Mouse (Mus musculus) common myeloid progenitor, adult 5-6 weeks (primary cell): ENCODE data around the gene Ghrl. TPM values are rescaled to one million over a fixed set of nuclear protein-coding genes. Genes with fewer than 3 reads are reported as not detected.
"Not testable (repeated sequence)": the region's sequence is repeated elsewhere in the genome, so short reads cannot be mapped to it uniquely, and the experiment has no call there.

ENCODE experiments used
- ATAC-seq: replicated peaks from 2 replicates; pipeline ENCODE4 v1.8.0; 2016; ENCODE audit warnings: low read depth, mild to moderate bottlenecking, moderate TSS enrichment, inconsistent platforms; ENCODE audit not compliant: poor library complexity, severe bottlenecking
- total RNA-seq: library from RNA; stranded (forward); fragments of 200-1000, 187-1606 nt; gene quantifications from 2 replicates; pipeline ENCODE4 v1.2.3, GENCODE M21; 2017

Ghrl gene
- total RNA-seq, 1 experiment from 2014 or later: not detected

DNA sequence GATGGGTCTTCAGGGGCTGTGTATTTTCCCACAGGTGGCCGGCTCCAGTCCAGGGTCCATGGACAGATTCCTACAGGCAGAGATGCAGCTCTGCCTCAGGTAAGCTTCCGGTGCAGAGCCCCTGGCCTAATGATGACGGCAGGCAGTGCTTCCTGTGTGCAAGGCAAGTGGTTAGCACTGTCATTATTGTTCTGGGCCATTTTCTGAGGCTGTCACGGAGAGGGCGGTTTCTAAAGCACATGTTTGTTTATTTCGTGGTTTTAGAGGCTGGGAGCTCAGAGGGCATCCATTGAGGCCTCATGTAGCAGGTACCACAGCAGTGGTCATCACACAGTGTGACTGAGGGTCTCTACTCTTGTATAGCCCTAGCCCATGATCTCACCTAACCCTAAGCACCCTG lies 46.7 kb downstream of the Ghrl start:
- ATAC-seq: no peak

DNA sequence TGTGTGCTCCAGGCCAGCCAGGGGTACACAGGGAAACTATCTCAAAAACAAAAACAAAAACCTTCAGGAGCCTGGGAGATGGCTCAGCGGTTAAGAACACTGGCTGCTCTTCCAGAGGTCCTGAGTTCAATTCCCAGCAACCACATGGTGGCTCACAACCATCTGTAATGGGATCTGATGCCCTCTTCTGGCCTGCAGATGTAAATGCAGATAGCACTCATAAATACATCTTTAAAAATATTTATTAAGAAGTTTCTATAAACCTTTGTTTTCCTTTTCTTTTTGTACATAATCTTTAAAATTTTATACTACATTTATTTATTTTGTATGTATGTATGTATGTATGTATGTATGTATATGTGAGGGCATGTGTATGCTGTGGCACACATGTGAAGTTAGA lies 47.7 kb downstream of the Ghrl start:
- ATAC-seq: not testable (repeated sequence)

- ATAC-seq: no peak
Observed at GRCm38 (mm10) chr6:113669821-113670220, 49.9 kb downstream of the Ghrl start.

DNA sequence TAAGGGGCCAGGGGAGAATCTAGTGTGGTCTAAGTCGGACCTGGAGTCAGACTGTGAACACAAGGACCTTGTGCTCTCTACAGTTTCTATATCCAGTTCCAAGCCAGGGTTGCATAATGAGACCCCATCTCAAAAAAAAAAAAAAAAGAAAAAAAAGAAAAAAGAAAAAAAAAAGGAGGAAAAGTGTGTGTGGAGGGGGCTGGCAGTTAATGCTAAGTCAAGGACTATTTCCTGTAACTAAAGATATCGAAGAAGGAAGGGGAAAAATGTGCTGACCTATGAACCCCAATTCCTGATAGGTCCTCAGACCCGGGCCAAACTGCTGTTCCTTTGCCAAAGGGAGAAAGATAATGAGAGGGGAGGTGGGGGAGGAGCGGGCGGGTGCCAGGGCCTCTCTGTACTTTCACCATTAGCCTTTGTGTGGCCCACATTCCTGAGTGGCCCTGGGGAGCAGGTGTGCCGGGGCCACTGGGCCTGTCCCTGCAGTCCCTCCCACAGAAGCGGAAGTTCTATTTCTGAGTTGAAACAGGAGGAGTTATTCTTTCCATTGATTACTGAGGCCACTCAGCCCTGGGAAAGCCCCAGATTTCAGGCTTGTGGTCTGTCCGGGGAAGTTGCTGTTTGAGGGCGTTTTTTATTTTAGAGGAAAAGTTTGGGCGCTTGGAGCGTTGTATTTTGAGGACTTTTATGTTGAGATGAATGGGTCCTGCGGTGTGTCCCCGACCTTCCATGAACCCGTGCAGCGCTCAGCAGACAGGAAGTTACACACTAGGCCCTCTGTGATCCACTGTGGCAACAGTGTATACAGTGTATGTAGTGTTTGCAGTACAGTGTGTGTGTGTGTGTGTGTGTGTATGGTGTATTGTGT lies 51.2 kb downstream of the Ghrl start:
- peak; percentile 87 for ATAC-seq

- no peak for ATAC-seq
Observed at GRCm38 (mm10) chr6:113667611-113668122, 52.0 kb downstream of the Ghrl start.

Other genes with a start within 250 kb of the Ghrl start
- gene Il17rc, start 248.5 kb downstream of the Ghrl start, total RNA-seq: 0.09 and 0.44 TPM in 2 replicates
- gene Creld1, start 236.6 kb downstream of the Ghrl start, total RNA-seq: 4.1 and 9.4 TPM in 2 replicates
- gene Prrt3, start 217.9 kb downstream of the Ghrl start, total RNA-seq: not detected in 2 replicates
- 31.3 and 40.9 TPM in 2 replicates for gene Emc3, start 188.2 kb downstream of the Ghrl start, total RNA-seq
- 21.1 and 31.8 TPM in 2 replicates for gene Fancd2, start 188.2 kb downstream of the Ghrl start, total RNA-seq
- gene Fancd2os, start 119.2 kb downstream of the Ghrl start, total RNA-seq: 1.7 TPM in 1 of 2 replicates, not detected in the other
- gene Brk1, start 115.1 kb downstream of the Ghrl start, total RNA-seq: 115 and 131 TPM in 2 replicates
- gene Vhl, start 95.9 kb downstream of the Ghrl start, total RNA-seq: 10.6 and 15.9 TPM in 2 replicates
- gene Irak2, start 81.4 kb downstream of the Ghrl start, total RNA-seq: 10.8 and 21.1 TPM in 2 replicates
- gene Tatdn2, start 22.8 kb downstream of the Ghrl start, total RNA-seq: 102 and 108 TPM in 2 replicates
- gene Sec13, start 20.9 kb upstream of the Ghrl start, total RNA-seq: 82.1 and 90.0 TPM in 2 replicates